8 mouse cellular contexts compared by ENCODE assay signal in genomic region chr14:51090077-51090781, GRCm38 (mm10). TPM values are rescaled to one million over a fixed set of nuclear protein-coding genes. Genes with fewer than 3 reads are reported as not detected.
DNase-seq lines count a peak whose midpoint lies in the region; ATAC-seq and TF ChIP-seq lines count a peak whose summit lies in the region.

No protein-coding gene starts in this region.

- H3K4me1 ChIP-seq in ES-E14 (ENCODE audit: control insufficient read depth in 2 of 2, insufficient read depth in 2 of 2, low read length in 2 of 2, poor library complexity in 1 of 2) = peaks cover 0 to 2% of the 10 kb centered on the region in 2 experiments; a peak in 1 of 4 replicates
- H3K4me1 ChIP-seq in forebrain, embryonic 14.5 days (ENCODE audit: control insufficient read depth, insufficient read depth, low read length) = no peaks in the 10 kb centered on the region
- H3K4me1 ChIP-seq in lung, embryonic 14.5 days (ENCODE audit: insufficient read depth) = 0 out of 2 replicates have a peak, but pooled peaks cover 8% of the 10 kb centered on the region

- H3K36me3 ChIP-seq in ES-E14 (ENCODE audit: control insufficient read depth, insufficient read depth, low read length, poor library complexity, severe bottlenecking) = no peaks in the 10 kb centered on the region
- H3K36me3 ChIP-seq in forebrain, embryonic 14.5 days (ENCODE audit: control insufficient read depth, insufficient read depth, low read length) = no peaks in the 10 kb centered on the region
- no peaks in the 10 kb centered on the region for H3K36me3 ChIP-seq in lung, embryonic 14.5 days (ENCODE audit: insufficient read depth)

- intact Hi-C loops in heart, postnatal 25 days (cut with DNase I) = loop anchor here (2.0 kb wide), 1 partner anchor 283 kb away; the partner anchor contains the start of genes Ccnb1ip1 and Parp2

- peak overlapping the region; percentile 63 for H3K4me2 ChIP-seq in forebrain, embryonic 14.5 days (ENCODE audit: low read length)
- peak overlapping the region; percentile 82 for H3K4me2 ChIP-seq in lung, embryonic 14.5 days

- H3K9ac ChIP-seq in ES-E14 (ENCODE audit: insufficient read depth, low read depth, low read length, poor library complexity, severe bottlenecking) = peak overlapping the region; percentile 52
- peak overlapping the region; percentile 56 for H3K9ac ChIP-seq in forebrain, embryonic 14.5 days (ENCODE audit: low read length)
- H3K9ac ChIP-seq in lung, embryonic 14.5 days = peak overlapping the region; percentile 61

- peak overlapping the region; percentile 78 to 92 for H3K4me3 ChIP-seq in ES-E14 (ENCODE audit: insufficient read depth in 1 of 2, low read depth in 1 of 2, low read length in 2 of 2, poor library complexity in 1 of 2, severe bottlenecking in 1 of 2)
- peak overlapping the region; percentile 57 for H3K4me3 ChIP-seq in forebrain, embryonic 14.5 days (ENCODE audit: low read depth, low read length)
- peak overlapping the region; percentile 59 for H3K4me3 ChIP-seq in lung, embryonic 14.5 days (ENCODE audit: low read depth, low read length)

- ATAC-seq in forebrain, embryonic 14.5 days = peak; percentile 54
- peak; percentile 50 for ATAC-seq in lung, embryonic 14.5 days (ENCODE audit: insufficient read depth)
- 0 out of 2 replicates have a peak, but pooled peaks have one; percentile 17 for ATAC-seq in neutrophil, adult 5-6 weeks (ENCODE audit: extremely low read depth, insufficient number of reproducible peaks, low FRiP score, poor library complexity, severe bottlenecking)

- no peak for TF ChIP-seq CTCF in lung, embryonic 14.5 days (IDR thresholded peaks at IDR 0.05; ENCODE audit: low read depth)

- no peak overlapping the region; the same call in 1 of the 2 replicates for H3K27ac ChIP-seq in ES-E14 (ENCODE audit: insufficient read depth, low read depth, low read length, poor library complexity, severe bottlenecking)
- H3K27ac ChIP-seq in forebrain, embryonic 14.5 days (ENCODE audit: low read depth, low read length) = peak overlapping the region; percentile 66
- peak overlapping the region; percentile 91 for H3K27ac ChIP-seq in lung, embryonic 14.5 days (ENCODE audit: low read depth)

- in situ Hi-C loops in ES-E14 (cut with MboI; ENCODE audit: low sequenced_read_pairs in 2 of 2, unreplicated experiment in 2 of 2) = loop anchor here (10.0 to 25.0 kb wide), 2 partner anchors 672 to 685 kb away; partner anchors contain the start of gene Ang4 (in 2 of the 2)

- H3K9me3 ChIP-seq in ES-E14 (ENCODE audit: control insufficient read depth, insufficient read depth, low read depth, low read length) = no peaks in the 10 kb centered on the region
- no peaks in the 10 kb centered on the region for H3K9me3 ChIP-seq in forebrain, embryonic 14.5 days (replicated peaks; ENCODE audit: control insufficient read depth, low read length)
- H3K9me3 ChIP-seq in lung, embryonic 14.5 days (ENCODE audit: low read depth, low read length) = no peaks in the 10 kb centered on the region

- no peaks in the 10 kb centered on the region for H3K27me3 ChIP-seq in forebrain, embryonic 14.5 days (replicated peaks; ENCODE audit: control insufficient read depth, insufficient read depth, low read length)
- no peaks in the 10 kb centered on the region for H3K27me3 ChIP-seq in lung, embryonic 14.5 days (ENCODE audit: insufficient read depth, low read length)

- WGBS in forebrain, embryonic 14.5 days = 0% methylated on average over 27 of the region's 27 CpGs
- WGBS in lung, embryonic 14.5 days = under 1% methylated on average over 27 of the region's 27 CpGs

- peak; percentile 75 for DNase-seq in ES-E14 (ENCODE audit: low read depth, low spot score)
- DNase-seq in cerebellum, adult 11 months = peak; percentile 80
- peak; percentile 86 for DNase-seq in forebrain, embryonic 14.5 days (ENCODE audit: low spot score)
- peak; percentile 65 for DNase-seq in heart, postnatal 25 days (ENCODE audit: low spot score)
- peak; percentile 77 to 92 for DNase-seq in layer of hippocampus, adult 8-10 months (ENCODE audit: low spot score in 2 of 2)
- peak; percentile 96 for DNase-seq in lung, embryonic 14.5 days
- DNase-seq in thymus, postnatal 0 days (ENCODE audit: low spot score) = peak; percentile 92

TF ChIP-seq in ES-E14, 5 proteins besides CTCF, POLR2A, EP300 and RAD21:
- TF ChIP-seq HCFC1 (IDR thresholded peaks at IDR 0.05; ENCODE audit: borderline replicate concordance, insufficient read depth, low read length) (0 out of 2 replicates have a peak, but pooled peaks have one; percentile 29), CHD2 (IDR thresholded peaks at IDR 0.05; ENCODE audit: low read depth, low read length) (no peak), ZNF384 (IDR thresholded peaks at IDR 0.05; ENCODE audit: low read depth, low read length) (no peak), ZC3H11A (IDR thresholded peaks at IDR 0.05; ENCODE audit: borderline replicate concordance, low read depth, low read length) (no peak), MAFK (IDR thresholded peaks at IDR 0.05; ENCODE audit: insufficient read depth, low read depth, low read length) (peak; percentile 79)

RNA-seq across cellular contexts. Expression of gene Rnase4, which starts 0.6 kb away (rescaled TPM):
- 2.5 and 10.3 TPM in 2 replicates for total RNA-seq in ES-E14 (2012; rRNA removed)
- polyA plus RNA-seq in forebrain, embryonic 14.5 days (2014; fragmentation: Nextera tagmentation; extraction: Ambion mirVana) = 11.5 and 14.2 TPM in 2 replicates
- 10 to 100 TPM; 50.0 to 53.8 TPM for total RNA-seq in heart, postnatal 25 days (2021)
- total RNA-seq in layer of hippocampus, adult 8-10 months (2022) = 10 to 100 TPM; 14.0 to 46.9 (median 27.4) TPM
- 27.6 and 29.6 TPM in 2 replicates for polyA plus RNA-seq in lung, embryonic 14.5 days (2014; fragmentation: Nextera tagmentation; extraction: Ambion mirVana)
- total RNA-seq in neutrophil, adult 5-6 weeks (2017) = 2.0 and 2.1 TPM in 2 replicates
- 29.9 and 32.1 TPM in 2 replicates for polyA plus RNA-seq in thymus, postnatal 0 days (2015; fragmentation: Nextera tagmentation; extraction: Ambion mirVana)

RNA-seq across cellular contexts. Expression of gene Ang, which starts 0.7 kb away (rescaled TPM):
- 1.2 and 1.4 TPM in 2 replicates for total RNA-seq in ES-E14 (2012; rRNA removed)
- 2.2 and 2.8 TPM in 2 replicates for polyA plus RNA-seq in forebrain, embryonic 14.5 days (2014; fragmentation: Nextera tagmentation; extraction: Ambion mirVana)
- total RNA-seq in heart, postnatal 25 days (2021) = 1 to 10 TPM; 6.2 to 7.7 TPM
- total RNA-seq in layer of hippocampus, adult 8-10 months (2022) = 10 to 100 TPM in 2 of 4 experiments, 1 to 10 TPM in 2; 3.9 to 15.2 (median 8.4) TPM
- 5.2 and 5.6 TPM in 2 replicates for polyA plus RNA-seq in lung, embryonic 14.5 days (2014; fragmentation: Nextera tagmentation; extraction: Ambion mirVana)
- 2.2 and 2.3 TPM in 2 replicates for total RNA-seq in neutrophil, adult 5-6 weeks (2017)
- polyA plus RNA-seq in thymus, postnatal 0 days (2015; fragmentation: Nextera tagmentation; extraction: Ambion mirVana) = 5.0 and 6.0 TPM in 2 replicates

RNA-seq across cellular contexts. Expression of gene Olfr750, which starts 16.0 kb away (rescaled TPM):
- not detected in 2 replicates for total RNA-seq in ES-E14 (2012; rRNA removed)
- not detected in 2 replicates for polyA plus RNA-seq in forebrain, embryonic 14.5 days (2014; fragmentation: Nextera tagmentation; extraction: Ambion mirVana)
- not detected for total RNA-seq in heart, postnatal 25 days (2021)
- total RNA-seq in layer of hippocampus, adult 8-10 months (2022) = not detected
- not detected in 2 replicates for polyA plus RNA-seq in lung, embryonic 14.5 days (2014; fragmentation: Nextera tagmentation; extraction: Ambion mirVana)
- not detected in 2 replicates for total RNA-seq in neutrophil, adult 5-6 weeks (2017)
- polyA plus RNA-seq in thymus, postnatal 0 days (2015; fragmentation: Nextera tagmentation; extraction: Ambion mirVana) = not detected in 2 replicates

RNA-seq across cellular contexts. Expression of gene Eddm3b, which starts 24.0 kb away (rescaled TPM):
- not detected in 2 replicates for total RNA-seq in ES-E14 (2012; rRNA removed)
- not detected in 2 replicates for polyA plus RNA-seq in forebrain, embryonic 14.5 days (2014; fragmentation: Nextera tagmentation; extraction: Ambion mirVana)
- total RNA-seq in heart, postnatal 25 days (2021) = not detected
- not detected for total RNA-seq in layer of hippocampus, adult 8-10 months (2022)
- polyA plus RNA-seq in lung, embryonic 14.5 days (2014; fragmentation: Nextera tagmentation; extraction: Ambion mirVana) = not detected in 2 replicates
- total RNA-seq in neutrophil, adult 5-6 weeks (2017) = not detected in 2 replicates
- polyA plus RNA-seq in thymus, postnatal 0 days (2015; fragmentation: Nextera tagmentation; extraction: Ambion mirVana) = not detected in 2 replicates

RNA-seq across cellular contexts. Expression of gene Rnase12, which starts 32.8 kb away (rescaled TPM):
- 0.36 and 1.1 TPM in 2 replicates for total RNA-seq in ES-E14 (2012; rRNA removed)
- not detected in 2 replicates for polyA plus RNA-seq in forebrain, embryonic 14.5 days (2014; fragmentation: Nextera tagmentation; extraction: Ambion mirVana)
- not detected for total RNA-seq in heart, postnatal 25 days (2021)
- not detected for total RNA-seq in layer of hippocampus, adult 8-10 months (2022)
- polyA plus RNA-seq in lung, embryonic 14.5 days (2014; fragmentation: Nextera tagmentation; extraction: Ambion mirVana) = not detected in 2 replicates
- total RNA-seq in neutrophil, adult 5-6 weeks (2017) = 2.6 TPM in 1 of 2 replicates, not detected in the other
- 0.33 and 0.36 TPM in 2 replicates for polyA plus RNA-seq in thymus, postnatal 0 days (2015; fragmentation: Nextera tagmentation; extraction: Ambion mirVana)
